In the genomic region with DNA sequence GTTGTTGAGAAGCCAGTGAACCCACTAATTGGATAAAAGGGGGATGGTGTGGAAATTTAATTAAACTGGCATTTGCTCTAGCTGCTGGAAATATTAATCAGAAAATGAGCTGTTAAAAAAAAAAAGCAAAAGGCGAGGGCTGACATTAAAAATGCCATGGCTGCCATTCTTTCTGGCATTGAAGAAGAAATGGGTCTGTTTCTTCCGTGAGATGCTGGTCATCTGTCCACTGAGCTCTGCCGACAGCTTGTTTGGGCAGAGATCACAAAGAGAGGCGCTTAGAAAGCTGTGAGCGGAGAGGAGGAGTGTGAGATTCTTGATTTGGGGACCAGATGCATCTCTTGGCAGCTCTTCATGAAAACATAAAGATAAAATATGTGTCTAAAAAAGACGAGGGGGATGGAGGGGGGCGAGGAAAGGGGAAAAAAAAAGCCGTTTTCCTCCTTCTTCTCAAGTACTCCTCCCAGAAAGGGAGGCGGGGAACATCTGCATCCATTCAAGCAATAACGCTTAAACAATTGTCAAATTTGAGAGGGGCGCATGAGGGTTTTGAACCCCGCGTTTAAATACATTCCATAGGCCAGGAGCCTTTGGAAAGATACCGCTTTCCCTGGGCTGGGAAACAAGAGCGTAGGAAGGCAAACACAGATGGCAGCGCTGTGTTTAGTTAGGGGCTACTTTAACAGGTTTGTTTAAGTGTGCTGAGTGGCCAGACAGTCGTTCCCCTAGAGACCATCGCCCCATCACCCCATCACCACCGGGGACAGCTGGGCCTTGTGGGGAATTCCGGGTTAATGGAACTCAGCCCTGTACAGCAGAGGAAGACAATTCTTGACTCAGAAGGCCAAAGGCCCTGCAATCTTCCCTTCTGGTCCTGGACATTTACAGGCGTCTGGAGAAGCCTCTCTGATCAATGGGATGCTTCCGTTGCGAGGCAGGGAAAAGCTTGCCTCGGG, we compare ENCODE assay signal across 8 mouse cellular contexts.
A peak's percentile ranks its signal among the peaks of the same experiment; 100 is the strongest.
DNase-seq lines count a peak whose midpoint lies in the region; ATAC-seq and TF ChIP-seq lines count a peak whose summit lies in the region.

No protein-coding gene starts in this region.

- TF ChIP-seq POLR2A in thymus, adult 2 months (IDR thresholded peaks at IDR 0.05; ENCODE audit: control insufficient read depth, extremely low read depth, insufficient read depth, low read length, poor library complexity) = no peak

- H3K9ac ChIP-seq in kidney, postnatal 0 days (ENCODE audit: low read depth, low read length) = no peak overlapping the region
- H3K9ac ChIP-seq in kidney, embryonic 16.5 days (replicated peaks; ENCODE audit: low read length) = no peak overlapping the region
- no peak overlapping the region for H3K9ac ChIP-seq in embryonic facial prominence, embryonic 14.5 days (ENCODE audit: low read depth, low read length)
- H3K9ac ChIP-seq in intestine, embryonic 15.5 days = no peak overlapping the region
- H3K9ac ChIP-seq in neural tube, embryonic 11.5 days (ENCODE audit: low read length) = no peak overlapping the region

- 0 out of 2 replicates have a peak overlapping the region, but pooled peaks have one; percentile 10 for H3K4me2 ChIP-seq in kidney, postnatal 0 days (ENCODE audit: low read length)
- no peak overlapping the region; the same call in 1 of the 2 replicates for H3K4me2 ChIP-seq in kidney, embryonic 16.5 days (replicated peaks; ENCODE audit: low read depth, low read length)
- peak overlapping the region; percentile 31; the same call in 1 of the 2 replicates for H3K4me2 ChIP-seq in embryonic facial prominence, embryonic 14.5 days (ENCODE audit: low read depth, low read length)
- H3K4me2 ChIP-seq in intestine, embryonic 15.5 days (replicated peaks) = peak overlapping the region; percentile 12; the same call in 1 of the 2 replicates
- H3K4me2 ChIP-seq in neural tube, embryonic 11.5 days (ENCODE audit: low read depth) = no peak overlapping the region

- H3K27ac ChIP-seq in kidney, postnatal 0 days = no peak overlapping the region
- no peak overlapping the region for H3K27ac ChIP-seq in kidney, embryonic 16.5 days (ENCODE audit: low read length)
- H3K27ac ChIP-seq in embryonic facial prominence, embryonic 14.5 days (replicated peaks; ENCODE audit: low read depth, low read length) = peak overlapping the region; percentile 7; the same call in 1 of the 2 replicates
- H3K27ac ChIP-seq in intestine, embryonic 15.5 days = peak overlapping the region; percentile 55
- no peak overlapping the region for H3K27ac ChIP-seq in neural tube, embryonic 11.5 days (ENCODE audit: low read depth, low read length)
- H3K27ac ChIP-seq in thymus, adult 2 months (ENCODE audit: control insufficient read depth, insufficient read depth, low read length) = no peak overlapping the region

- peak; percentile 63 for DNase-seq in kidney, postnatal 0 days (ENCODE audit: low spot score)
- peak; percentile 87 for DNase-seq in embryonic facial prominence, embryonic 14.5 days (ENCODE audit: low spot score)
- peak; percentile 18 for DNase-seq in neural tube, embryonic 11.5 days (ENCODE audit: low spot score)
- no peak for DNase-seq in ovary, postnatal 14 days (ENCODE audit: low spot score)
- no peak for DNase-seq in thymus, adult 2 months

- H3K27me3 ChIP-seq in kidney, postnatal 0 days (ENCODE audit: insufficient read depth, low read length) = no peaks in the 10 kb centered on the region
- no peaks in the 10 kb centered on the region for H3K27me3 ChIP-seq in kidney, embryonic 16.5 days (ENCODE audit: insufficient read depth, low read length)
- no peaks in the 10 kb centered on the region for H3K27me3 ChIP-seq in embryonic facial prominence, embryonic 14.5 days (replicated peaks; ENCODE audit: control insufficient read depth, insufficient read depth, low read length)
- no peaks in the 10 kb centered on the region for H3K27me3 ChIP-seq in intestine, embryonic 15.5 days (replicated peaks)
- no peaks in the 10 kb centered on the region for H3K27me3 ChIP-seq in neural tube, embryonic 11.5 days (ENCODE audit: control insufficient read depth, insufficient read depth, low read length)
- H3K27me3 ChIP-seq in thymus, adult 2 months (ENCODE audit: control insufficient read depth, insufficient read depth, low read length) = no peaks in the 10 kb centered on the region

- H3K9me3 ChIP-seq in kidney, postnatal 0 days (replicated peaks; ENCODE audit: low read length) = no peaks in the 10 kb centered on the region
- H3K9me3 ChIP-seq in kidney, embryonic 16.5 days (ENCODE audit: low read length) = no peaks in the 10 kb centered on the region
- no peaks in the 10 kb centered on the region for H3K9me3 ChIP-seq in embryonic facial prominence, embryonic 14.5 days (ENCODE audit: control insufficient read depth, low read length)
- H3K9me3 ChIP-seq in intestine, embryonic 15.5 days = no peaks in the 10 kb centered on the region
- H3K9me3 ChIP-seq in neural tube, embryonic 11.5 days (ENCODE audit: control insufficient read depth, low read length) = no peaks in the 10 kb centered on the region

- 0 out of 2 replicates have a peak, but pooled peaks cover 6% of the 10 kb centered on the region for H3K4me1 ChIP-seq in kidney, postnatal 0 days (replicated peaks; ENCODE audit: insufficient read depth, low read length)
- H3K4me1 ChIP-seq in kidney, embryonic 16.5 days (ENCODE audit: insufficient read depth, low read length) = peaks cover 4% of the 10 kb centered on the region; the same call in 1 of the 2 replicates
- peaks cover 7% of the 10 kb centered on the region for H3K4me1 ChIP-seq in embryonic facial prominence, embryonic 14.5 days (ENCODE audit: control insufficient read depth, insufficient read depth, low read length)
- peaks cover 7% of the 10 kb centered on the region for H3K4me1 ChIP-seq in intestine, embryonic 15.5 days (replicated peaks)
- no peaks in the 10 kb centered on the region for H3K4me1 ChIP-seq in neural tube, embryonic 11.5 days (ENCODE audit: control insufficient read depth, insufficient read depth, low read length)
- no peaks in the 10 kb centered on the region for H3K4me1 ChIP-seq in thymus, adult 2 months (replicated peaks; ENCODE audit: control insufficient read depth, insufficient read depth, low read length)

- WGBS in kidney, postnatal 0 days = 52% methylated on average over 24 of the region's 24 CpGs
- 60% methylated on average over 24 of the region's 24 CpGs for WGBS in kidney, embryonic 16.5 days
- 39% methylated on average over 24 of the region's 24 CpGs for WGBS in embryonic facial prominence, embryonic 14.5 days
- 26% methylated on average over 24 of the region's 24 CpGs for WGBS in intestine, embryonic 15.5 days
- WGBS in neural tube, embryonic 11.5 days = 58% methylated on average over 24 of the region's 24 CpGs
- WGBS in thymus, adult 2 months = 81% methylated on average over 24 of the region's 24 CpGs

- no peak for ATAC-seq in kidney, postnatal 0 days (replicated peaks; ENCODE audit: low FRiP score, low read depth)
- ATAC-seq in kidney, embryonic 16.5 days (ENCODE audit: low FRiP score, low TSS enrichment) = no peak
- no peak for ATAC-seq in embryonic facial prominence, embryonic 14.5 days (ENCODE audit: low read depth)
- ATAC-seq in intestine, embryonic 15.5 days = peak; percentile 61
- no peak for ATAC-seq in neural tube, embryonic 11.5 days (ENCODE audit: insufficient read depth, low FRiP score, low TSS enrichment)
- no peak for ATAC-seq in inflammation-experienced regulatory T-cells, adult 6 months

- H3K36me3 ChIP-seq in kidney, postnatal 0 days (ENCODE audit: insufficient read depth, low read length) = no peaks in the 10 kb centered on the region
- H3K36me3 ChIP-seq in kidney, embryonic 16.5 days (ENCODE audit: insufficient read depth, low read length) = no peaks in the 10 kb centered on the region
- H3K36me3 ChIP-seq in embryonic facial prominence, embryonic 14.5 days (ENCODE audit: control insufficient read depth, insufficient read depth, low read length) = no peaks in the 10 kb centered on the region
- no peaks in the 10 kb centered on the region for H3K36me3 ChIP-seq in intestine, embryonic 15.5 days
- no peaks in the 10 kb centered on the region for H3K36me3 ChIP-seq in neural tube, embryonic 11.5 days (ENCODE audit: control insufficient read depth, insufficient read depth, low read length)
- H3K36me3 ChIP-seq in thymus, adult 2 months (ENCODE audit: control insufficient read depth, insufficient read depth, low read length) = no peaks in the 10 kb centered on the region

- TF ChIP-seq CTCF in kidney, postnatal 0 days (IDR thresholded peaks at IDR 0.05; ENCODE audit: low read depth) = no peak
- no peak for TF ChIP-seq CTCF in thymus, adult 2 months (IDR thresholded peaks at IDR 0.05; ENCODE audit: borderline replicate concordance, control insufficient read depth, extremely low read depth, insufficient read depth, low read length, poor library complexity)

- H3K4me3 ChIP-seq in kidney, postnatal 0 days (replicated peaks; ENCODE audit: low read depth, low read length) = no peak overlapping the region
- H3K4me3 ChIP-seq in kidney, embryonic 16.5 days (ENCODE audit: low read length) = no peak overlapping the region
- no peak overlapping the region for H3K4me3 ChIP-seq in embryonic facial prominence, embryonic 14.5 days (ENCODE audit: low read depth, low read length)
- no peak overlapping the region for H3K4me3 ChIP-seq in intestine, embryonic 15.5 days (replicated peaks)
- no peak overlapping the region for H3K4me3 ChIP-seq in neural tube, embryonic 11.5 days (ENCODE audit: low read depth, low read length)
- no peak overlapping the region for H3K4me3 ChIP-seq in thymus, adult 2 months (ENCODE audit: control insufficient read depth, insufficient read depth, low read length)

Comparison
In these comparisons a context has a peak if more than half of its experiments do, and no peak if none do; other contexts are left out.
1. H3K4me2 ChIP-seq: peak in kidney, postnatal 0 days (single experiment), embryonic facial prominence, embryonic 14.5 days (single experiment) and intestine, embryonic 15.5 days (single experiment); none in kidney, embryonic 16.5 days (single experiment) and neural tube, embryonic 11.5 days (single experiment).
2. DNase-seq: peak in kidney, postnatal 0 days (single experiment), embryonic facial prominence, embryonic 14.5 days (single experiment) and neural tube, embryonic 11.5 days (single experiment); none in ovary, postnatal 14 days (single experiment) and thymus, adult 2 months (single experiment).
3. H3K27ac ChIP-seq: peak in embryonic facial prominence, embryonic 14.5 days (single experiment) and intestine, embryonic 15.5 days (single experiment); none in kidney, postnatal 0 days (single experiment), kidney, embryonic 16.5 days (single experiment), neural tube, embryonic 11.5 days (single experiment) and thymus, adult 2 months (single experiment).